Mouse (Mus musculus) ovary, adult 2 months (tissue): ENCODE data around the gene Elovl5. TPM values are rescaled to one million over a fixed set of nuclear protein-coding genes. Genes with fewer than 3 reads are reported as not detected.

Source experiments
- polyA plus RNA-seq: library from polyadenylated mRNA; depleted of rRNA; stranded (reverse); fragments of >200 nt; gene quantifications from 2 replicates; pipeline ENCODE4 v1.2.3, GENCODE M21; 2012; rRNA removed

Elovl5 gene
- 112 and 161 TPM in 2 replicates for polyA plus RNA-seq

DNA sequence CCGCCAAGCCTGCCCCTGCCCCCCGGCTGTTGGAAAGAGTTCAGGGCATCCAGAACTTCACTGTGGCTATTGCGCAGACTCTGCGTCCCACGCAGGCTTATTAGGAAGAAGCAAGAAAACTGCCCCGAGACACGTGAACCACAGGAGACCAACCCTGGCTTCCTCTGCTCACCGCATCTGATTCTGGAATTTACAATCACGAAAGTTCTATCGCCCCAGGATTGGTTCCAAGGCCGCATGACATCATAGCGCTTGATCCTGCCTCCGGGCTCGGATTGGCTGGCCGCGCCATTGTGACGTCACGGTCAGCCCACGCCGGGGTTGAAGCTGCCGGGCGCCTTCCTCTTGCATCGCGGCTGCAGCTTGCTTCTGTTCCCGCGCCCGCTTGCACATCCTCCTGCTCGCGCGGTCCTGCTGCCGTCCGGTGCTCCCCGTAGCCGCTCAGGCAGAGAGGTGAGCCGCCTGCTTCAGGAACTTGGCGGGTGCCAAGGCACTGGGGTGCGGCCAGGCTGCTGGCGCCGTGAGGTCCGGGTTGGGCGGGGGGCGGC, at the start of gene Elovl5:
Gene Elovl5 (plus strand): TSS at position 291 of the 548 bp plus-strand sequence.

Other genes starting within 250 kb of the Elovl5 start
- gene Gclc, start 162.8 kb upstream of the Elovl5 start, polyA plus RNA-seq: 43.0 and 50.0 TPM in 2 replicates
- gene Gcm1, start 134.6 kb downstream of the Elovl5 start, polyA plus RNA-seq: 0.06 TPM in 1 of 2 replicates, not detected in the other
- 63.6 and 74.8 TPM in 2 replicates for gene Fbxo9, start 191.7 kb downstream of the Elovl5 start, polyA plus RNA-seq
- gene Ick, start 191.8 kb downstream of the Elovl5 start, polyA plus RNA-seq: 14.1 and 14.5 TPM in 2 replicates